Mouse (Mus musculus): ENCODE data around the gene Lpcat1.

DNA sequence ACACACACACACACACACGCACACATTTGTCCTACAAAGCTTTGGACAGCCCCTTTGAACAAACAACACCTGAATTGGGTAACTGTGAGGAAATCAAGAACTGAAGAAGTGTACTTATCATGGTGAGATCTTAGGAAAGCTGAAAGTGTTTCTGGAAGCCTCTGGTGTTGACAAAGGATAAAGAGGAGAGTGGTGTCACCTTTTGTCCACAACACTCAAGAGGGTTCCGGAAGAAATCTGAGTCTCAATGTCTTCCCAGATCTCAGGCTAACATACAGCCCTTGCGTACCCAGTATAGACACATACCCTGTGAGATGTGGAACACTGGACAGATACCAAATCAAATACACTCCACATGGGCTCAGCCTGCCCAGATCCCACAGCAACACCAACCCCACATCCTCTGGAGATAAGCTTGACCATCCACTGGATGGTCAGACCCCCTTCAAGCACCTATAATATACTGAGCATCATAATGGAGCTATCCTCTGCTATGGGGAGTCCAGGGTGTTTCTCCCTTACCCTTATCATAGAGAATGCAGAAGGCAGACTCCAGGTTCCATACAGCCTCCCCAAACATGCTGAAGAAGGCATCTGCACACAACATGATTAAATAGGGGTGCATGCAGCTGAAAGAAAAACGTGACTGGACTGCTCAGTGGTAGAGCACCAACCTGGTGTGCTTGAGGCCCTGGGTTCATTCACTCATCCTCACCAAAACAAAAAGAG is 23.7 kb upstream of the Lpcat1 start:
- TF ChIP-seq CTCF (conservative IDR thresholded peaks at IDR 0.05; ENCODE audit: low read length) (no peak), POU5F1 (IDR thresholded peaks at IDR 0.05; ENCODE audit: borderline replicate concordance, low read length) (no peak), NANOG (IDR thresholded peaks at IDR 0.05; ENCODE audit: borderline replicate concordance, low read length) (no peak)

Data from E14TG2a.4 (cell line).